Mouse (Mus musculus) retina, postnatal 7 days (tissue): ENCODE measurements around the gene Nrm.
"Not testable (repeated sequence)": the region's sequence is repeated elsewhere in the genome, so short reads cannot be mapped to it uniquely, and the experiment has no call there.

Experiments used
- DNase-seq: peaks from one replicate; pipeline ENCODE4 v3.0.0-alpha.2; 2012; ENCODE audit warnings: low read depth, low spot score

Nrm gene

GRCm38 (mm10) chr17:35834696-35835422, 26.3 kb upstream of the Nrm start:
- DNase-seq = no peak

- DNase-seq = no peak
Observed at GRCm38 (mm10) chr17:35835424-35836140, 25.5 kb upstream of the Nrm start.

DNA sequence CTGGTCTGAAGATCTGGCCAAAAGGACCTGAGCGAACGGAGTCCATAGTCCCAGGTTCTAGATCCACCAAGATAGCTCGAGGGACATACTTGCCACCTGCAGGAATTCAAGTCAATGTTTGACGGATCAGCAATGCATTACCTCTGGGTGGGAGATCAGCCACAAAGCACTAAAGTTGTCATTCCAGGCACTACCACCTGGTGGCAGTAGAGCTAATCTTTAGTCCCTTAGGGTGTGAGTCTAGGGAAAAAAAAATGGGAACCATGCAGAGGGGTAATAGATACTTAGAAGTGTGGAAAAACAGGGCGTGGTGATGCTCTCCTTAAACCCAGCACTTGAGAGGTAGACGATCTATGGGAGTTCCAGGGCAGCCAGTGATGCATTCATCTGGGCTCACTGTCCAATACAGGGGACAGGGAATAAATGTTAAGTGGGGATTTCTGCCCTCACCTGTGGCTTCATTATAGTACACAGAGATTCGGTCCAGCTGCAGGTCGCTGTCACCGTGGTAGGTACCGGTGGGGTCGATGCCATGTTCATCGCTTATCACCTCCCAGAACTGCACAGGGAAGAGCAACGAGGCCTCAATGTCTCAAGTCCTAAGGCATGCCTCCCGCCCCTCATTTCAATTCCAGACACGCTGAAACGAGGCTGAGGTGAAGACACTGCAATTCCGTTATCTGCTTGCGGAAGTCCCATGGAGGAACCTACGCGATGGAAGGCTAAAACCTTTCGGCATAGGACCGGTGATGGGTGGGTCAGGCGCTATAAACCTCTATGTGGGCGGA, 24.7 kb upstream of the Nrm start:
- peak; percentile 91 for DNase-seq

DNA sequence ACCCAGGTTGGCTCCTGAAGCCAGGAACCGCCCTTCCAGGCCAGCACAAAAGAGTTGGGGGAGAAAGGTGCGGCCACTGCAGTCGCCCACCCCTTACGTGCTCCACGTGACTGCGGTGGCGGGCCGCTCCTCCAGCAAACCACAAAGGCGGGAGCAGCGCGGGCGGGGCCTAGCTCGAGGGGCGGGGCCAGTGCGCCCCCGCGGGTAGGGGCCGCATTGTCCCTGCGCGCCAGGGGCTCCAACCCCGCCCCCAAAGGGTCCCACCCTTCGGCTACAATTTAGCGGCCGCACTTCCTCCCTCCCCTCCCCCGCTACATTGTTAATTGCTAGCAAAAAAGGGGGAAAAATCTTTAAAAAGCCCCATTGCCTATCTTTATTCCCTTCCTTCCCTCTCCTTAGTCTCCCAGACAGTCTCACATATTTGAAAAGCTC, 24.1 kb upstream of the Nrm start:
- DNase-seq = no peak

GRCm38 (mm10) chr17:35837487-35837886, 23.6 kb upstream of the Nrm start:
- no peak for DNase-seq

GRCm38 (mm10) chr17:35838122-35838544, 23.0 kb upstream of the Nrm start, which contains the start of gene Tubb5:
TSS of gene Tubb5 (minus strand) at chr17:35838306.
- DNase-seq = peak; percentile 87

- no peak for DNase-seq
Observed at GRCm38 (mm10) chr17:35838570-35838969, 22.5 kb upstream of the Nrm start.

DNA sequence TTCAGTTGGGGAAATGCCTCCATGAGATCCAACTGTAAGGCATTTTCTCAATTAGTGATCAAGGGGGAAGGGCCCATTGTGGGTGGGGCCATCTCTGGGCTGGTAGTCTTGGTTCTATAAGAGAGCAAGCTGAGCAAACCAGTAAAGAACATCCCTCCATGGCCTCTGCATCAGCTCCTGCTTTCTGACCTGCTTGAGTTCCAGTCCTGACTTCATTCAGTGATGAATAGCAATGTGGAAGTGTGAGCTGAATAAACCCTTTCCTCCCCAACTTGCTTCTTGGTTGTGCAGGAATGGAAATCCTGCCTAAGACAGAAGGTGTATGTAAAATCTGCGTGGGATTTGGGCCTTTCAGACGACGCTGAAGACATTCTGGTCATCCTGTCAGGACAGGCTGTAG, 22.1 kb upstream of the Nrm start:
- not testable (repeated sequence) for DNase-seq

GRCm38 (mm10) chr17:35840561-35840960, 20.6 kb upstream of the Nrm start:
- DNase-seq = no peak

- DNase-seq = peak; percentile 99
Observed at GRCm38 (mm10) chr17:35841076-35841950, 19.8 kb upstream of the Nrm start, which contains the start of gene Mdc1. TSS of gene Mdc1 (plus strand) at chr17:35841515.

DNA sequence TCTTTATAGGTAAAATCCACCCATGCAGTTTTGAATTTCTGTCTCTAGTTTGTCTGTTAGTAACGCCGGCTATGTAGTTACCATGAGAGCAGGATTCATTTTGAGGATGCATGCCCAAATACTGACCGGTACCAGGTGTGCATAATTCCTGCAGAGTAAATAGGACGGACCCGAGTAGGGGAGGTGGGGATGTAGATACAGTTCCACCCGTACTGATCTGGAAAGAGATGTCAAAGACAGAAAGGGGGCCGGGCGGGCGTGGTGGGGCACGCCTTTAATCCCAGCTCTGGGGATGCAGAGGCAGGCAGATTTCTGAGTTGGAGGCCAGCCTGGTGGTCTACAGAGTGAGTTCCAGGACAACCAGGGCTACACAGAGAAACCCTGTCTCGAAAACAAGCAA, 19.1 kb upstream of the Nrm start:
- DNase-seq = no peak

- DNase-seq = no peak
Observed at GRCm38 (mm10) chr17:35843514-35843913, 17.6 kb upstream of the Nrm start.

DNA sequence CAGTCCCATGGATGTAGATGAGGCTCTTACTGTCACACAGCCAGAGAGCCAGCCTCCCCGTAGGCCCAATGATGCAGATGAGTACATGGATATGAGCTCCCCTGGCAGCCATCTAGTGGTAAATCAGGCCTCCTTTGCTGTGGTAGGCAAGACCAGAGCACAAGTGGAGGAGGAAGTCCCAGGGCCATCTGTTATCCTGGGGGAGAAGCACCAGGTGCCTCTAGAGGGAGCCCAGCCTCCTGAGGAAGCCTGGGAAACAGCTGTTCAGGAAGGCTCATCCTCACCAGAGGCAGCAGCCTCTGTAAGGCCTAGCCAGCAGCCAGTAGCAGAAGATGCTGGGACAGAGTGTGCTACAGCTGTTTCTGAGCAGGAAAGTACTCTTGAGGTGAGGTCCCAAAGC, 13.0 kb upstream of the Nrm start:
- DNase-seq = no peak

- DNase-seq = no peak
Observed at GRCm38 (mm10) chr17:35850974-35851373, 10.1 kb upstream of the Nrm start.

GRCm38 (mm10) chr17:35859371-35859770, 1.7 kb upstream of the Nrm start:
- DNase-seq = no peak

DNA sequence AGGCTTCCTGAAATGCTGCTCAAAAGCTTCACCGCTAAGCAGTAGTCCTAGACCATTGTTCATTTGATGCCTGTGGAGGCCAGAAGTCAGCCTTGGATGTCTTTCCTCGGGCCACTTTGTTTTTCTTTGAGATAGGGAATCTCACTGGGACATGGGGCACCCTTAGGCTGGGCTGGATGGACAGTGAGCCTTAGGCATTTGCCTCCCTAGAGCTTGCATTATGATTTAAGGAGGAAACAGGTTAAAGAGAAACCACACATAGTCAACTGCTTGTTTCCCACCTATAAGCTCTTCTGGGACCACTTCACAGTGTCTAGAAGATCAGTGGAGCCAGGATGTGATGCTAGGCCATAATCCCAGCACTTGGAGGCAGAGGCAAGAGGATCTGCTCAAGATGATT, 1.3 kb upstream of the Nrm start:
- DNase-seq = no peak

DNA sequence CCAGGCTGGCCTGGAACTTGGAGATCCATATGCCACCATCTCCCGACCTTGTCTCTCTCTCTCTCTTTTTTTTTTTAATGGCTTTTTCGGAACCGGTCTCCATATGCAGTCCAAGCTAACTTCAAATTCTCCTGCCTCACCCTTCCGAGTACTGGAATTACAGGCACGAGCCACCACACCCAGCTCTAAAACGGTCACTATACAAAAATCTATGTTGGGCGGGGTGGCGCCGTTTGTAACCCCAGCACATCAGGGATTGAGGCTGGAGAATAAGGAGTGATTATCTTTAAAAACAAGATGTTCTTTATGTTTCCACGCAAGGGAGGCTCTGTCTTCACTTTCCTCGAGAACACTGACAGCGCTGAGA, 304 bp upstream of the Nrm start:
- DNase-seq = no peak

DNA sequence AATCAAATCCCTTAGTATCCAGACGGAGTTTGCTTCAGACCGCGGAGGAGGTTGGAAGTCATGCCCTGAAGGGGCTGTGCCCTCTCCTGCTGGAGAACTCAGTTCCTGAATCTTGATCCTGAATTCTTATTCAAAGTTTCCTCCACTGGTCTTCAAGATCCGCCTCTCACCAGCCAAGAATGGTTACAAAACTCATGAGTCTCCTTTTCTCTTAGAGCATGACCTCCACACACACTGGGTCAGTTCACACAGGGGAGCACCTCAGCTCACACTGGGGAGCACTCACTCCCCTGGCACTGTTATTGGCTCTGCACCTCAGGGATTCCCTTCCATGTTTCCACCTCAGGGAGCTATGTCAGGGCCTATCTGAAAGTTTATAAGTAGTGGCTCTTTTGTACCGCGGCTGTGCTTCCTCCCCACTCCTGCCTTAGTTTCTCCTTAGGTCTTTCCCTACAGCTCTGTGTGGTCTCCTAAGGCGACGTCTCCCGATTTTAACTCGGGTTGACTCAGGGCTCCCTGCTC, 3.8 kb downstream of the Nrm start:
- DNase-seq = no peak

DNA sequence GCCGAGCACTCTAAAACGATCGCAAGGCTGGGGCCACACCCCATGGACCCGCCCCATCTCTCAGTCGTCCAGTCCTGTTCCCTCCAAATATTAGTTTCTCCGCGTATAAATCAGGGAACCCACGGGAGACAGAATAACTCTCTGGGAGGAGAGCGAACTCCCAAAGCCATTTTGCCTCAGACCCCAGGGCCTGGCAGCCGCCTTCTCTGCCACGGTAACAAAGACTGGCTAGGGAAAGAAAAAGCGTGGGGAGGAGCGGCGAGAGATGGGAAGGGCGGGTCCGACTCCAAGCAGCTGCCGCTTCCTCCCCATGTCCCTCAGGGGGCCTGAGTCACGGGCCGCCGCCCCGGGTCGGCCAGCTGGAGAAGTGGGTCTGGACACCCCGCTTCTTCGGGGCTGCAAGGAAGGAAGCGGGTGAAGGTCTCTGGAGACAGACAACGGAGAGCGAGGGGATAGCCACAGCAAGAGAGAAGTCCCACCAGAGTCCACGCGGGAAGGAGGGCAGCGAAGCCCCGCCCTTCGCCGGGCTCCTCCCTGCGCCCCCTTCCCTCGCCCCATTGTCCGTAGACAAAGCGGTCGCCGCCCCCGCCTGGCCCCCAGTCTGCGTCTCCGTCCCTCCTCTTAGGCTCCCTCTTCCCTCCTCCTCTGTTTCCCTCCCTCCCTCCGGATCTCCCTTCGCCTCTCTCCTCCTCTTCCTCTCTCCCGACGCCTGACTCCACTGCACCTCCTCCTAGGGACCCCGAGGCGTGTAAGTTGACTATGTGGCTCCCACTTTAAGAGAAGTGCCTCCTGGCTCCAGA, 4.6 kb downstream of the Nrm start, which contains the start of gene Ppp1r18:
TSS of gene Ppp1r18 (plus strand) at position 113 of the 800 bp plus-strand sequence.
- DNase-seq = no peak

GRCm38 (mm10) chr17:35866281-35866831, 5.2 kb downstream of the Nrm start:
- DNase-seq = no peak
